Mouse (Mus musculus) left cerebral cortex, adult 9 months (tissue): ENCODE measurements around the gene Pdcd11.

Experiments
- DNase-seq, 2 experiments: peaks; one replicate each; pipeline ENCODE4 v3.0.0; 2022; ENCODE audit warnings: low spot score in 2 of 2

Gene Pdcd11

GRCm38 (mm10) chr19:47168223-47168622, 77.7 kb downstream of the Pdcd11 start:
- peak in 1 of 2 experiments; percentile 56 for DNase-seq

GRCm38 (mm10) chr19:47168793-47169412, 78.3 kb downstream of the Pdcd11 start:
- DNase-seq = peak in 1 of 2 experiments; percentile 93

- no peak for DNase-seq
Measured at GRCm38 (mm10) chr19:47174515-47174914, 83.9 kb downstream of the Pdcd11 start.

GRCm38 (mm10) chr19:47175472-47175871, 84.9 kb downstream of the Pdcd11 start:
- DNase-seq = no peak

- no peak for DNase-seq
Measured at GRCm38 (mm10) chr19:47176916-47177505, 86.4 kb downstream of the Pdcd11 start.

GRCm38 (mm10) chr19:47178001-47178400, 87.4 kb downstream of the Pdcd11 start:
- DNase-seq = peak in 1 of 2 experiments; percentile 52

GRCm38 (mm10) chr19:47178431-47179271, 88.1 kb downstream of the Pdcd11 start, which contains the start of gene Neurl1a:
Gene Neurl1a, plus strand, starts transcription at chr19:47178820.
- peak in 1 of 2 experiments; percentile 65 for DNase-seq

- peak in 1 of 2 experiments; percentile 42 for DNase-seq
Measured at GRCm38 (mm10) chr19:47179272-47179809, 88.8 kb downstream of the Pdcd11 start.

GRCm38 (mm10) chr19:47180011-47180410, 89.4 kb downstream of the Pdcd11 start:
- DNase-seq = no peak
